20 mouse cellular contexts compared by ENCODE assay signal in the genomic region with DNA sequence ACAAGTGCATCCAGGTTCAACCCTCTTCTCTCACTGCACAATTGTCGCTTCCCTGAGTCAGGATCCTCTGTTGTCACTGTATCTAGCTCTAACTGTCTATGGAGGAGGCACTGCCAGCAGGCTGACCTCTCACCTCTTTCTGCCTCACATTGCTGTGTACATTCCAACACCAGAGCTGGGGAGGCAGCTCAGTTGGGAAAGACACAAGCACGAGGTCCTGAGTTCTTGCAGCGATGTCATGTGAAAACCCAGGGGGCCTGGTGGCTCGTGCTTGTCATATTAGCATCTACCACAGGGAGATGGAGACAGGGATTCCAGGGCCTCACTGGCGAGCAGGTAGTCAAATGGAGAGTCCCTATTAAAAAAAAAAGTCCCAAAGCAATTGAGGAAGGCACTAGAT.
DNase-seq lines count a peak whose midpoint lies in the region; ATAC-seq and TF ChIP-seq lines count a peak whose summit lies in the region.
"Had no signal": no experiment of that assay in that cellular context is flagged by ENCODE, and none has a peak within 500 bp of the region (broad histone marks: within the 10 kb centered on the region; RNA-seq: fewer than 3 reads in every experiment).

No protein-coding gene starts in this region.

- dilution Hi-C loops in CH12.LX (cut with MboI; ENCODE audit: extremely low pct_ligation_motif_present, extremely low pct_unique_long_range_greater_than_20kb, low sequenced_read_pairs), result loop anchor here (25.0 kb wide), 1 partner anchor 360 kb away; a partner anchor contains a TSS

- ATAC-seq in liver, postnatal 0 days, result peak; percentile 89
- ATAC-seq: CD4-positive, CD25-positive, alpha-beta regulatory T cell, adult 4 months; forebrain, postnatal 0 days; intestine, postnatal 0 days; midbrain, embryonic 13.5 days had no signal

- H3K27ac ChIP-seq in liver, adult 2 months (replicated peaks; ENCODE audit: insufficient read depth, low read depth, low read length), result no peak overlapping the region
- H3K27ac ChIP-seq in CH12.LX (ENCODE audit: insufficient read depth, low read depth), result no peak overlapping the region
- no peak overlapping the region; the same call in 1 of the 2 replicates for H3K27ac ChIP-seq in liver, postnatal 0 days (ENCODE audit: low read depth)
- H3K27ac ChIP-seq in left cerebral cortex, adult 2 months, result no peak overlapping the region
- H3K27ac ChIP-seq: embryonic facial prominence, embryonic 12.5 days; layer of hippocampus, adult 2 months; limb, embryonic 12.5 days; liver, embryonic 15.5 days; midbrain, embryonic 13.5 days had no signal

- intact Hi-C loops in left cerebral cortex, adult 2 months (cut with DNase I), result no loop called here

- TF ChIP-seq EP300 in CH12.LX (IDR thresholded peaks at IDR 0.05; ENCODE audit: low read length), result no peak
- TF ChIP-seq EP300 in liver, postnatal 0 days (IDR thresholded peaks at IDR 0.05; ENCODE audit: low read depth), result no peak

- TF ChIP-seq RAD21 in CH12.LX (IDR thresholded peaks at IDR 0.05; ENCODE audit: low read depth, low read length), result no peak

- no peaks in the 10 kb centered on the region for H3K79me2 ChIP-seq in liver, adult 2 months (ENCODE audit: control insufficient read depth, insufficient read depth, low read length)
- H3K79me2 ChIP-seq in CH12.LX (replicated peaks; ENCODE audit: control insufficient read depth, extremely low read depth, insufficient read depth, poor library complexity, severe bottlenecking), result no peaks in the 10 kb centered on the region

- H3K36me3 ChIP-seq in liver, adult 2 months (ENCODE audit: control insufficient read depth, insufficient read depth, low read length), result no peaks in the 10 kb centered on the region
- H3K36me3 ChIP-seq in CH12.LX (replicated peaks in 1 of 2; ENCODE audit: control insufficient read depth in 1 of 2, insufficient read depth in 1 of 2, low read length in 1 of 2), result no peaks in the 10 kb centered on the region
- H3K36me3 ChIP-seq in liver, postnatal 0 days (replicated peaks; ENCODE audit: insufficient read depth, low read length), result no peaks in the 10 kb centered on the region
- H3K36me3 ChIP-seq: embryonic facial prominence, embryonic 12.5 days; limb, embryonic 12.5 days; liver, embryonic 15.5 days; midbrain, embryonic 13.5 days had no signal

- H3K27me3 ChIP-seq in liver, adult 2 months (ENCODE audit: control insufficient read depth, insufficient read depth, low read length), result no peaks in the 10 kb centered on the region
- H3K27me3 ChIP-seq in CH12.LX (replicated peaks), result no peaks in the 10 kb centered on the region
- no peaks in the 10 kb centered on the region for H3K27me3 ChIP-seq in liver, postnatal 0 days (ENCODE audit: insufficient read depth, low read length)
- H3K27me3 ChIP-seq: embryonic facial prominence, embryonic 12.5 days; limb, embryonic 12.5 days; liver, embryonic 15.5 days had no signal

- in situ Hi-C loops in CH12.LX (cut with MboI; ENCODE audit: low pct_ligation_motif_present, low pct_unique_long_range_greater_than_20kb, low sequenced_read_pairs), result no loop called here

- no peak overlapping the region for H3K4me3 ChIP-seq in liver, adult 2 months (ENCODE audit: insufficient read depth, low read depth, low read length)
- H3K4me3 ChIP-seq in CH12.LX (replicated peaks in 1 of 3; ENCODE audit: low read depth in 2 of 3, low read length in 2 of 3, poor library complexity in 1 of 3), result no peak overlapping the region
- no peak overlapping the region for H3K4me3 ChIP-seq in liver, postnatal 0 days (ENCODE audit: low read depth, low read length)
- no peak overlapping the region for H3K4me3 ChIP-seq in left cerebral cortex, adult 2 months
- H3K4me3 ChIP-seq: embryonic facial prominence, embryonic 12.5 days; layer of hippocampus, adult 2 months; limb, embryonic 12.5 days; liver, embryonic 15.5 days; midbrain, embryonic 13.5 days had no signal

- 42% methylated on average over 5 of the region's 5 CpGs for WGBS in liver, adult 2 months
- WGBS in liver, postnatal 0 days (ENCODE audit: insufficient replicate concordance), result 60% methylated on average over 5 of the region's 5 CpGs

- no peak for TF ChIP-seq POLR2A in liver, adult 2 months (IDR thresholded peaks at IDR 0.05; ENCODE audit: extremely low read depth, insufficient read depth, low read length)
- TF ChIP-seq POLR2A in CH12.LX (IDR thresholded peaks at IDR 0.05; ENCODE audit: low read depth, low read length), result no peak

- H3K4me1 ChIP-seq in liver, adult 2 months (ENCODE audit: control insufficient read depth, insufficient read depth, low read length), result peaks cover 4% of the 10 kb centered on the region; the same call in 1 of the 2 replicates
- peaks cover 6 to 28% of the 10 kb centered on the region in 2 experiments for H3K4me1 ChIP-seq in CH12.LX (ENCODE audit: control insufficient read depth in 1 of 2, insufficient read depth in 2 of 2)
- H3K4me1 ChIP-seq in liver, postnatal 0 days (ENCODE audit: insufficient read depth), result peaks cover 6% of the 10 kb centered on the region
- H3K4me1 ChIP-seq: liver, embryonic 15.5 days had no signal

- no peak overlapping the region for H3K4me2 ChIP-seq in CH12.LX (ENCODE audit: insufficient read depth, low read depth, poor library complexity, severe bottlenecking)
- no peak overlapping the region for H3K4me2 ChIP-seq in liver, postnatal 0 days (ENCODE audit: low read depth, low read length)
- H3K4me2 ChIP-seq: embryonic facial prominence, embryonic 12.5 days; limb, embryonic 12.5 days; liver, embryonic 15.5 days; midbrain, embryonic 13.5 days had no signal

- peak; percentile 94 for DNase-seq in heart, adult 11 months
- DNase-seq in heart, postnatal 4 days, result no peak
- peak; percentile 69 for DNase-seq in liver, adult 2 months (ENCODE audit: extremely low read depth, low read depth, low spot score)
- DNase-seq in liver, result no peak
- DNase-seq in CH12.LX (ENCODE audit: extremely low read depth), result no peak
- peak; percentile 49 for DNase-seq in liver, postnatal 0 days
- DNase-seq in left cerebral cortex, adult 2 months (ENCODE audit: extremely low spot score in 1 of 2, low spot score in 2 of 2), result no peak
- DNase-seq: cerebellum, adult 2 months; cerebellum, postnatal 25 days; forebrain, postnatal 0 days; gastrocnemius, postnatal 25 days; kidney, postnatal 25 days; right cerebral cortex, postnatal 14 days had no signal

- no peaks in the 10 kb centered on the region for H3K9me3 ChIP-seq in CH12.LX (replicated peaks; ENCODE audit: low read length)
- no peaks in the 10 kb centered on the region for H3K9me3 ChIP-seq in liver, postnatal 0 days (ENCODE audit: low read length)
- H3K9me3 ChIP-seq: embryonic facial prominence, embryonic 12.5 days; limb, embryonic 12.5 days; liver, embryonic 15.5 days; midbrain, embryonic 13.5 days had no signal

- H3K9ac ChIP-seq in liver, adult 2 months (ENCODE audit: low read depth, low read length), result no peak overlapping the region
- no peak overlapping the region for H3K9ac ChIP-seq in CH12.LX (ENCODE audit: insufficient read depth, low read depth)
- no peak overlapping the region for H3K9ac ChIP-seq in liver, postnatal 0 days (replicated peaks)
- H3K9ac ChIP-seq: embryonic facial prominence, embryonic 12.5 days; forebrain, postnatal 0 days; limb, embryonic 12.5 days; liver, embryonic 15.5 days; midbrain, embryonic 13.5 days had no signal

- no peak for TF ChIP-seq CTCF in liver, adult 2 months (IDR thresholded peaks at IDR 0.05; ENCODE audit: low read depth, low read length)
- TF ChIP-seq CTCF in CH12.LX (conservative IDR thresholded peaks at IDR 0.05 in 1 of 2, IDR thresholded peaks at IDR 0.05 in 1 of 2; ENCODE audit: low read depth in 2 of 2, low read length in 2 of 2), result no peak
- no peak for TF ChIP-seq CTCF in liver, postnatal 0 days (IDR thresholded peaks at IDR 0.05; ENCODE audit: low read depth)
- no peak for TF ChIP-seq CTCF in left cerebral cortex, adult 2 months (IDR thresholded peaks at IDR 0.05)

TF ChIP-seq in CH12.LX, 34 proteins besides CTCF, POLR2A, EP300 and RAD21:
- TF ChIP-seq ZNF384 (IDR thresholded peaks at IDR 0.05; ENCODE audit: low read depth, low read length) (peak; percentile 27; the same call in 1 of the 2 replicates), CHD2 (IDR thresholded peaks at IDR 0.05; ENCODE audit: low read length) (no peak), ETS1 (conservative IDR thresholded peaks at IDR 0.05; ENCODE audit: low read depth, low read length) (peak; percentile 27; the same call in 1 of the 2 replicates), BHLHE40 (IDR thresholded peaks at IDR 0.05; ENCODE audit: low read depth, low read length) (peak; percentile 53)

Comparison
In these comparisons a context has a peak if more than half of its experiments do, and no peak if none do; other contexts are left out.
1. DNase-seq: peak in heart, adult 11 months (single experiment), liver, adult 2 months (single experiment) and liver, postnatal 0 days (single experiment); none in heart, postnatal 4 days (single experiment), liver (single experiment), CH12.LX (single experiment) and left cerebral cortex, adult 2 months (0 of 2).